Mouse (Mus musculus) ES-Bruce4 (cell line): ENCODE results near the gene Cenps.

Experiments
- CTCF ChIP-seq: IDR thresholded peaks from one replicate; pipeline ENCODE4 v1.8.1; 2011; ENCODE audit warnings: low read depth, low read length
- EP300 ChIP-seq: IDR thresholded peaks from 2 replicates; pipeline ENCODE4 v1.6.1; 2011; ENCODE audit warnings: low read depth, low read length; ENCODE audit not compliant: insufficient read depth
- POLR2A ChIP-seq: IDR thresholded peaks from one replicate; pipeline ENCODE4 v1.8.1; 2011; ENCODE audit warnings: low read length; ENCODE audit not compliant: insufficient read depth

GRCm38 (mm10) chr4:149173661-149174060 is 36.2 kb upstream of the Cenps start:
- TF ChIP-seq POLR2A (no peak), CTCF (no peak), EP300 (no peak)
